Mouse (Mus musculus) neural tube, embryonic 14.5 days (tissue): ENCODE measurements around the gene Aaed1. TPM values are rescaled to one million over a fixed set of nuclear protein-coding genes. Genes with fewer than 3 reads are reported as not detected.

Experiments
- ATAC-seq: fragments of 200-750 bp; cut with Nextera tagmentation; 2 replicates; pipeline ENCODE4 v1.8.0; 2017; ENCODE audit warnings: low read depth, mild to moderate bottlenecking, moderate TSS enrichment, moderate library complexity
- H3K27ac ChIP-seq: fragments of 300-500 bp; sonication (generic); 2 replicates; pipeline ENCODE4 v1.5.1; 2014; ENCODE audit warnings: low read depth, mild to moderate bottlenecking, control low read depth, low read length, moderate library complexity, mixed read lengths
- H3K27me3 ChIP-seq: fragments of 300-500 bp; sonication (generic); 2 replicates; pipeline ENCODE4 v1.6.1; 2014; ENCODE audit warnings: low read length; ENCODE audit not compliant: control insufficient read depth, insufficient read depth
- H3K36me3 ChIP-seq: fragments of 300-500 bp; sonication (generic); 2 replicates; pipeline ENCODE4 v1.6.1; 2014; ENCODE audit warnings: low read length, mixed read lengths; ENCODE audit not compliant: control insufficient read depth, insufficient read depth
- H3K4me1 ChIP-seq: fragments of 300-500 bp; sonication (generic); 2 replicates; pipeline ENCODE4 v1.6.1; 2014; ENCODE audit warnings: low read length; ENCODE audit not compliant: control insufficient read depth, insufficient read depth
- H3K4me2 ChIP-seq: fragments of 300-500 bp; sonication (generic); 2 replicates; pipeline ENCODE4 v1.6.1; 2014; ENCODE audit warnings: mild to moderate bottlenecking, low read depth, low read length, control low read depth
- H3K4me3 ChIP-seq: fragments of 300-500 bp; sonication (generic); 2 replicates; pipeline ENCODE4 v1.5.1; 2014; ENCODE audit warnings: low read depth, low read length, control low read depth, mixed read lengths
- H3K9ac ChIP-seq: fragments of 300-500 bp; sonication (generic); replicated peaks from 2 replicates; pipeline ENCODE4 v1.6.1; 2014; ENCODE audit warnings: low read depth, mild to moderate bottlenecking, control low read depth, low read length, mixed read lengths
- H3K9me3 ChIP-seq: fragments of 300-500 bp; sonication (generic); 2 replicates; pipeline ENCODE4 v1.6.1; 2016; ENCODE audit warnings: low read length; ENCODE audit not compliant: control insufficient read depth
- WGBS: fragments of 180-500 bp; shearing (Covaris S2); extraction: QIAGEN DNeasy Blood & Tissue Kit; methylation state at CpG from one replicate; pipeline ENCODE4 v1.1.7; 2014; 5-methylcytosine and 5-hydroxymethylcytosine counted together
- polyA plus RNA-seq: library from polyadenylated mRNA; unstranded; fragments of >200 nt; fragmentation: Nextera tagmentation; extraction: Ambion mirVana; gene quantifications from 2 replicates; pipeline ENCODE4 v1.2.1, GENCODE M21; 2014

Aaed1 gene
- polyA plus RNA-seq = 11.8 and 15.0 TPM in 2 replicates

- Histone ChIP-seq H3K4me3 (peak within 1 kb of the TSS; percentile 66), H3K36me3 (no peaks in the 10 kb centered on the region), H3K9ac (peak within 1 kb of the TSS; percentile 68), H3K4me2 (peak within 1 kb of the TSS; percentile 53), H3K4me1 (no peaks in the 10 kb centered on the region), H3K27me3 (no peaks in the 10 kb centered on the region), H3K9me3 (no peaks in the 10 kb centered on the region), H3K27ac (peak within 1 kb of the TSS; percentile 83)
- peak; percentile 92 for ATAC-seq
- WGBS = under 1% methylated on average over 63 of the region's 74 CpGs
These were observed at the start of gene Aaed1 for GRCm38 (mm10) chr13:64312024-64312915. Gene Aaed1 (minus strand): TSS chr13:64312710.

DNA sequence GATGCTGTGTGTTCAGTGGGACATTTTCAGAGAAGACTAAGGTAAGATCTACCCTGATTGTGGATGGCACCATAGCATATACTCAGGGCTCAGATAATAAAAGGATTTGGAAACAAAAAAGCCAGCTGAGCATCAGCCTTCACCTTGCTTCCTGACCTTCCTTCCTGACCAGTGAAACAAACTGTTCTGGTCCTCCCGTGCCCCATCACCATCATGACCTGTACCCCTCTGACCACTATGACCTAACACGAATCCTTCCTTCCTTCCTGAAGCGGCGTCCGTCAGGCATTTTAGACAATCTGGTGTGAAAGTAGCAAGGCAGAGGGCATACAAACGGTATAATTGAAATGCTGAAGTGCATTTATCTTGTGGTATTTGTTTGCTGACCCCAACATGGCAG, 49.6 kb upstream of the Aaed1 start:
- Histone ChIP-seq H3K4me1 (no peaks in the 10 kb centered on the region), H3K27me3 (no peaks in the 10 kb centered on the region), H3K4me2 (no peak overlapping the region), H3K9me3 (no peaks in the 10 kb centered on the region), H3K4me3 (no peak overlapping the region), H3K9ac (no peak overlapping the region), H3K27ac (no peak overlapping the region), H3K36me3 (peaks cover 20% of the 10 kb centered on the region; the same call in 1 of the 2 replicates)
- ATAC-seq = no peak
- 94% methylated on average over 6 of the region's 6 CpGs for WGBS

DNA sequence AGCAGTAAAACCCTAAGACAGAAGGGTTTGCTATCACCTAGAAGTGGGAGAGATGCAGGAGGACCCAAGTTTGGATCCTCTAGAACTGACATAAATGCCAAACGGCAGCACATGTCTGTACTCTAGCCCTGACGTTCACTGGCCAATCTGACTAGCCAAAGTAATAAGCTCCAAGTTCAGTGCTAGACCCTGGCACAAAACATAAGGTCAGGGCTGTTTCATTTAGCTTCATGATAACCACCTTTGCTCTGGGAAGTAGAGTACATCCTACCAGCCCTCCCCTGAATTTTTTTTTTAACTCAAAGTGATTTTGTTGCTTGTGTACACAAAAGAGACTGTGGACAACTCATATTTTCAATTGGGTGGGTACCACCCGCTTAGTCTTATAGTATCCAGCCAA, 48.5 kb upstream of the Aaed1 start:
- H3K36me3 ChIP-seq = peaks cover 20% of the 10 kb centered on the region; the same call in 1 of the 2 replicates

GRCm38 (mm10) chr13:64359702-64360101, 47.2 kb upstream of the Aaed1 start:
- ATAC-seq = no peak
- Histone ChIP-seq H3K36me3 (peaks cover 16% of the 10 kb centered on the region; the same call in 1 of the 2 replicates), H3K4me1 (no peaks in the 10 kb centered on the region), H3K9ac (no peak overlapping the region), H3K9me3 (no peaks in the 10 kb centered on the region), H3K27ac (no peak overlapping the region), H3K4me3 (no peak overlapping the region), H3K27me3 (no peaks in the 10 kb centered on the region), H3K4me2 (no peak overlapping the region)
- 90% methylated on average over 3 of the region's 3 CpGs for WGBS

More for the DNA sequence above, 48.5 kb upstream of the Aaed1 start:
- 90% methylated on average over 3 of the region's 3 CpGs for WGBS
- Histone ChIP-seq H3K9me3 (no peaks in the 10 kb centered on the region), H3K4me2 (no peak overlapping the region), H3K27me3 (no peaks in the 10 kb centered on the region), H3K9ac (no peak overlapping the region), H3K27ac (no peak overlapping the region), H3K4me1 (no peaks in the 10 kb centered on the region), H3K4me3 (no peak overlapping the region)
- ATAC-seq = no peak

DNA sequence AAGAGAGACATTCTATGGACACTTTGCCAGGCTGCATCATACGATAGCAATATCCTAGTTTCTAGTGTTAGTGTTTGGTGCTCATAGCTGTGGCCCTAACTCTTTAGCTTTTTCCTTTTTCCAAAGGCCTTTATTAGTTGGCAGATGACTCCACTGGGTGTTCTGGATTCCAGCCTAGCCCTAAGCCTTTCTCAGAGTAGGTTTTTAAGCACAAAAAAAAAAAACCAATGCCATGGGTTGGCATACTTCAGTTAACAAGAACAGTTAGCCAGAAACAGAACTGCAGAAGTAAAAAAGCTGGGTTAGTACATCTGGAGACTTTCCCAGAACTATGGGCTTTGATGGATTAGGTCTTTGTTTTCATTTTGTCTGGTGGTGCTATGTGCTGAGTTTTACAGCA, 46.0 kb upstream of the Aaed1 start:
- H3K27ac ChIP-seq = no peak overlapping the region
- H3K4me1 ChIP-seq = no peaks in the 10 kb centered on the region
- H3K4me3 ChIP-seq = no peak overlapping the region
- ATAC-seq = no peak
- H3K36me3 ChIP-seq = peaks cover 9% of the 10 kb centered on the region; the same call in 1 of the 2 replicates
- no peaks in the 10 kb centered on the region for H3K27me3 ChIP-seq
- H3K9me3 ChIP-seq = no peaks in the 10 kb centered on the region
- no peak overlapping the region for H3K9ac ChIP-seq
- H3K4me2 ChIP-seq = no peak overlapping the region
- 82% methylated on average over 1 of the region's 1 CpGs for WGBS

DNA sequence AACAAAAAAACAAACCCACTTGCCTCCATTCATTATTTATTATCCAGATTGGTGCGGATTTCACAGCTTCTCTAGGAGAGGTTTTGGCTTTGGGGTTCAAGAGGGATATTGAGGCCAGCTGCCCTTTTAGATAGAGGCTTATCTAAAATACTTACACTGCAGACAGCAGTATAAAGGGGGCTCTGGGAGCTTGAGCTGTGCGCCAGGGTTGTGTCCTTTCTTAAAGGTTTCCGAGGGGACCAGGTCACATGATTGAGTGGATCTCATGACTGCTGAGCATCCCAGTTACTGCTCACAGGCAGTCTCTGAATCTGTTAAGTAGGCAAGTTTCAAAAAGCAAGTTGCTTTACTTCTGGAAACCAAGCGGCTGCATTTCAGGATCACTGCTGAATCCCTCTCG, 44.9 kb upstream of the Aaed1 start:
- Histone ChIP-seq H3K4me3 (no peak overlapping the region), H3K9ac (no peak overlapping the region), H3K4me2 (no peak overlapping the region), H3K27me3 (no peaks in the 10 kb centered on the region), H3K9me3 (no peaks in the 10 kb centered on the region), H3K27ac (no peak overlapping the region), H3K36me3 (0 out of 2 replicates have a peak, but pooled peaks cover 3% of the 10 kb centered on the region), H3K4me1 (no peaks in the 10 kb centered on the region)
- ATAC-seq = no peak
- WGBS = 81% methylated on average over 5 of the region's 5 CpGs

DNA sequence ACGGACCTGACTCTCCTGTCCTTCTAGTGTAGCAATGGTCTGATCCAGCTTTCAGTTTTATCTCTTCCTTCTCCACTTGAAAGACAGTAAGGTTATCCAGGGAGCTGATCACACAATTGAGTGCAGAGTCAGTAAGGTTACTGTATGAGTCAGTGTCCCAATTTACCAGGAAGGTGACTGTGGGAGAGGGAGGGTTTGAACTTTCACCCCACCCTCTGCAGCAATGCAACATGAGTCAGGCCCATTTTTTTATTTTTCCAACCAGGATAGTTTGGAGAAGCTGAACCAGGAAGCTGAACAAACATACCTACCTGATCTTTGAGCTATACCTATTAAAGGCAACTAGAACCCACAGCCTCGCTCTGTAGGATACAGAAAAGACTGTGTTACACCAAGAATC, 37.0 kb upstream of the Aaed1 start:
- Histone ChIP-seq H3K36me3 (no peaks in the 10 kb centered on the region), H3K4me3 (no peak overlapping the region), H3K9me3 (no peaks in the 10 kb centered on the region), H3K4me1 (no peaks in the 10 kb centered on the region), H3K4me2 (no peak overlapping the region), H3K27me3 (no peaks in the 10 kb centered on the region), H3K9ac (no peak overlapping the region), H3K27ac (no peak overlapping the region)
- no peak for ATAC-seq
- WGBS = 93% methylated on average over 2 of the region's 2 CpGs

GRCm38 (mm10) chr13:64344082-64344501, 31.6 kb upstream of the Aaed1 start:
- no peak overlapping the region for H3K27ac ChIP-seq
- peak; percentile 88 for ATAC-seq
- peak overlapping the region; percentile 31 for H3K4me3 ChIP-seq
- H3K9me3 ChIP-seq = no peaks in the 10 kb centered on the region
- no peaks in the 10 kb centered on the region for H3K4me1 ChIP-seq
- no peaks in the 10 kb centered on the region for H3K36me3 ChIP-seq
- 2% methylated on average over 9 of the region's 9 CpGs for WGBS
- peak overlapping the region; percentile 49 for H3K4me2 ChIP-seq
- 0 out of 2 replicates have a peak overlapping the region, but pooled peaks have one; percentile 13 for H3K9ac ChIP-seq
- no peaks in the 10 kb centered on the region for H3K27me3 ChIP-seq

- peak overlapping the region; percentile 31 for H3K4me3 ChIP-seq
- no peak overlapping the region for H3K27ac ChIP-seq
- H3K9ac ChIP-seq = 0 out of 2 replicates have a peak overlapping the region, but pooled peaks have one; percentile 13
- H3K4me1 ChIP-seq = no peaks in the 10 kb centered on the region
- H3K36me3 ChIP-seq = no peaks in the 10 kb centered on the region
- ATAC-seq = peak; percentile 77; the same call in 1 of the 2 replicates
- H3K9me3 ChIP-seq = no peaks in the 10 kb centered on the region
- peak overlapping the region; percentile 49 for H3K4me2 ChIP-seq
- 22% methylated on average over 10 of the region's 10 CpGs for WGBS
- H3K27me3 ChIP-seq = no peaks in the 10 kb centered on the region
These were observed 31.1 kb upstream of the Aaed1 start for GRCm38 (mm10) chr13:64343598-64343997.
